Mouse (Mus musculus): ENCODE measurements around the gene Tbxas1. TPM values are rescaled to one million over a fixed set of nuclear protein-coding genes. Genes with fewer than 3 reads are reported as not detected.

The Tbxas1 gene
- polyA plus RNA-seq, 1 experiment from 2014 or later, result 2.0 TPM

GRCm38 (mm10) chr6:38900073-38900472, 24.9 kb downstream of the Tbxas1 start:
- DNase-seq (ENCODE audit: low spot score), result no peak
- H3K27ac ChIP-seq (replicated peaks), result no peak overlapping the region
- no peak for TF ChIP-seq CTCF (IDR thresholded peaks at IDR 0.05; ENCODE audit: low read depth)
- TF ChIP-seq EP300 (optimal IDR thresholded peaks at IDR 0.05), result no peak
- no peak overlapping the region for H3K4me2 ChIP-seq (replicated peaks; ENCODE audit: low read depth)
- peaks cover 4% of the 10 kb centered on the region; the same call in 1 of the 2 replicates for H3K4me1 ChIP-seq (replicated peaks; ENCODE audit: control insufficient read depth, insufficient read depth)
- no peaks in the 10 kb centered on the region for H3K9me3 ChIP-seq (ENCODE audit: control insufficient read depth, low read length)
- H3K4me3 ChIP-seq (ENCODE audit: low read depth, low read length), result no peak overlapping the region
- no peak for ATAC-seq (ENCODE audit: low FRiP score, low TSS enrichment)
- no peaks in the 10 kb centered on the region for H3K27me3 ChIP-seq (ENCODE audit: control insufficient read depth, insufficient read depth, low read length)
- 87% methylated on average over 4 of the region's 4 CpGs for WGBS
- H3K36me3 ChIP-seq (ENCODE audit: control insufficient read depth, insufficient read depth, low read length), result no peaks in the 10 kb centered on the region
- H3K9ac ChIP-seq (ENCODE audit: low read length), result no peak overlapping the region

GRCm38 (mm10) chr6:38900479-38901126, 25.4 kb downstream of the Tbxas1 start:
- ATAC-seq (ENCODE audit: low FRiP score, low TSS enrichment) (0 out of 2 replicates have a peak, but pooled peaks have one; percentile 13), DNase-seq (ENCODE audit: low spot score) (no peak)
- WGBS, result 80% methylated on average over 4 of the region's 4 CpGs
- Histone ChIP-seq H3K9me3 (ENCODE audit: control insufficient read depth, low read length) (no peaks in the 10 kb centered on the region), H3K27ac (replicated peaks) (no peak overlapping the region), H3K36me3 (ENCODE audit: control insufficient read depth, insufficient read depth, low read length) (no peaks in the 10 kb centered on the region), H3K9ac (ENCODE audit: low read length) (no peak overlapping the region), H3K4me2 (replicated peaks; ENCODE audit: low read depth) (no peak overlapping the region), H3K4me1 (replicated peaks; ENCODE audit: control insufficient read depth, insufficient read depth) (peaks cover 4% of the 10 kb centered on the region; the same call in 1 of the 2 replicates), H3K4me3 (ENCODE audit: low read depth, low read length) (no peak overlapping the region), H3K27me3 (ENCODE audit: control insufficient read depth, insufficient read depth, low read length) (no peaks in the 10 kb centered on the region)
- TF ChIP-seq CTCF (IDR thresholded peaks at IDR 0.05; ENCODE audit: low read depth) (no peak), EP300 (optimal IDR thresholded peaks at IDR 0.05) (no peak)

GRCm38 (mm10) chr6:38901152-38901551, 25.9 kb downstream of the Tbxas1 start:
- Histone ChIP-seq H3K27me3 (ENCODE audit: control insufficient read depth, insufficient read depth, low read length) (no peaks in the 10 kb centered on the region), H3K36me3 (ENCODE audit: control insufficient read depth, insufficient read depth, low read length) (no peaks in the 10 kb centered on the region), H3K4me3 (ENCODE audit: low read depth, low read length) (no peak overlapping the region), H3K9ac (ENCODE audit: low read length) (no peak overlapping the region), H3K27ac (replicated peaks) (no peak overlapping the region; the same call in 1 of the 2 replicates), H3K4me2 (replicated peaks; ENCODE audit: low read depth) (no peak overlapping the region), H3K4me1 (replicated peaks; ENCODE audit: control insufficient read depth, insufficient read depth) (peaks cover 4% of the 10 kb centered on the region; the same call in 1 of the 2 replicates), H3K9me3 (ENCODE audit: control insufficient read depth, low read length) (no peaks in the 10 kb centered on the region)
- ATAC-seq (ENCODE audit: low FRiP score, low TSS enrichment) (no peak), DNase-seq (ENCODE audit: low spot score) (no peak)
- TF ChIP-seq CTCF (IDR thresholded peaks at IDR 0.05; ENCODE audit: low read depth) (no peak), EP300 (optimal IDR thresholded peaks at IDR 0.05) (no peak)
- WGBS, result 77% methylated on average over 4 of the region's 4 CpGs

- Histone ChIP-seq H3K9ac (ENCODE audit: low read length) (no peak overlapping the region), H3K9me3 (ENCODE audit: control insufficient read depth, low read length) (no peaks in the 10 kb centered on the region), H3K36me3 (ENCODE audit: control insufficient read depth, insufficient read depth, low read length) (no peaks in the 10 kb centered on the region), H3K4me3 (ENCODE audit: low read depth, low read length) (no peak overlapping the region), H3K27me3 (ENCODE audit: control insufficient read depth, insufficient read depth, low read length) (no peaks in the 10 kb centered on the region), H3K27ac (replicated peaks) (no peak overlapping the region), H3K4me2 (replicated peaks; ENCODE audit: low read depth) (no peak overlapping the region), H3K4me1 (replicated peaks; ENCODE audit: control insufficient read depth, insufficient read depth) (peaks cover 4% of the 10 kb centered on the region; the same call in 1 of the 2 replicates)
- DNase-seq (ENCODE audit: low spot score), result no peak
- ATAC-seq (ENCODE audit: low FRiP score, low TSS enrichment), result no peak
- WGBS, result 47% methylated on average over 3 of the region's 3 CpGs
- no peak for TF ChIP-seq CTCF (IDR thresholded peaks at IDR 0.05; ENCODE audit: low read depth)
- TF ChIP-seq EP300 (optimal IDR thresholded peaks at IDR 0.05), result no peak
Observed at GRCm38 (mm10) chr6:38901636-38902035, 26.4 kb downstream of the Tbxas1 start.

GRCm38 (mm10) chr6:38902820-38903439, 27.7 kb downstream of the Tbxas1 start:
- Histone ChIP-seq H3K4me2 (replicated peaks; ENCODE audit: low read depth) (no peak overlapping the region), H3K9me3 (ENCODE audit: control insufficient read depth, low read length) (no peaks in the 10 kb centered on the region), H3K27me3 (ENCODE audit: control insufficient read depth, insufficient read depth, low read length) (no peaks in the 10 kb centered on the region), H3K4me3 (ENCODE audit: low read depth, low read length) (no peak overlapping the region), H3K4me1 (replicated peaks; ENCODE audit: control insufficient read depth, insufficient read depth) (peaks cover 4% of the 10 kb centered on the region; the same call in 1 of the 2 replicates), H3K9ac (ENCODE audit: low read length) (no peak overlapping the region), H3K36me3 (ENCODE audit: control insufficient read depth, insufficient read depth, low read length) (no peaks in the 10 kb centered on the region), H3K27ac (replicated peaks) (0 out of 2 replicates have a peak overlapping the region, but pooled peaks have one; percentile 13)
- DNase-seq (ENCODE audit: low spot score), result peak; percentile 60
- 78% methylated on average over 10 of the region's 10 CpGs for WGBS
- peak; percentile 63; the same call in 1 of the 2 replicates for ATAC-seq (ENCODE audit: low FRiP score, low TSS enrichment)
- TF ChIP-seq EP300 (optimal IDR thresholded peaks at IDR 0.05), result no peak
- TF ChIP-seq CTCF (IDR thresholded peaks at IDR 0.05; ENCODE audit: low read depth), result no peak

GRCm38 (mm10) chr6:38906005-38906404, 30.8 kb downstream of the Tbxas1 start:
- 90% methylated on average over 6 of the region's 6 CpGs for WGBS
- Histone ChIP-seq H3K4me3 (ENCODE audit: low read depth, low read length) (no peak overlapping the region), H3K4me1 (replicated peaks; ENCODE audit: control insufficient read depth, insufficient read depth) (peaks cover 4% of the 10 kb centered on the region; the same call in 1 of the 2 replicates), H3K9me3 (ENCODE audit: control insufficient read depth, low read length) (no peaks in the 10 kb centered on the region), H3K4me2 (replicated peaks; ENCODE audit: low read depth) (no peak overlapping the region), H3K27me3 (ENCODE audit: control insufficient read depth, insufficient read depth, low read length) (no peaks in the 10 kb centered on the region), H3K36me3 (ENCODE audit: control insufficient read depth, insufficient read depth, low read length) (no peaks in the 10 kb centered on the region), H3K27ac (replicated peaks) (no peak overlapping the region), H3K9ac (ENCODE audit: low read length) (no peak overlapping the region)
- ATAC-seq (ENCODE audit: low FRiP score, low TSS enrichment) (no peak), DNase-seq (ENCODE audit: low spot score) (no peak)
- TF ChIP-seq CTCF (IDR thresholded peaks at IDR 0.05; ENCODE audit: low read depth) (no peak), EP300 (optimal IDR thresholded peaks at IDR 0.05) (no peak)
